Mouse (Mus musculus): ENCODE measurements at regions not wholly inside any gene's neighbourhood (a gene's known extent, or its start where the extent isn't known, plus 50 kb on each side); places are given as distances from the start of the nearest gene placed in this dataset.
A peak's percentile ranks its signal among the peaks of the same experiment; 100 is the strongest.

- DNase-seq, result no peak
These were observed 64.7 kb upstream of the Tnrc6c start for GRCm38 (mm10) chr11:117589422-117589821.

- no peak for DNase-seq
These were observed 61.5 kb upstream of the Tnrc6c start for GRCm38 (mm10) chr11:117592570-117592969.

GRCm38 (mm10) chr11:117596201-117596600 is 57.9 kb upstream of the Tnrc6c start:
- peak; percentile 85 for DNase-seq

DNA sequence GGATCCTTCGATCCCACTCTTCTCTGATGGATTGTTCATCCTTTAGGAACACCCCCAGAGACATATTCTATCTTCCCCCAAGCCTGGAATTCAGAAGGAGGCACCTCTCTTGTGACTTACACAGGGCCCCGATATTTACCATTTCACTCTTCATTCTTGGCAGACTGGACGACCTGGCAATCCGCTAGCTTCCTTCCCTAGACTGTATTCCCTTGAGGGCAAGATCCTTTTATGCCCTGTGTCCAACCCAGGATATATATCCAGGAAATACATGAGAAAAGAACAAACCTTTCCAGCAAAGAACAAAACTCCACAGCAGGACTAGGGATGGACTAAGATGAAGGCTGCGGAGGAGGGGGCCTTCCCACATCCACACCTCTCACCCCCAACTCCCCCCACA is 56.3 kb upstream of the Tnrc6c start:
- no peak for DNase-seq

DNA sequence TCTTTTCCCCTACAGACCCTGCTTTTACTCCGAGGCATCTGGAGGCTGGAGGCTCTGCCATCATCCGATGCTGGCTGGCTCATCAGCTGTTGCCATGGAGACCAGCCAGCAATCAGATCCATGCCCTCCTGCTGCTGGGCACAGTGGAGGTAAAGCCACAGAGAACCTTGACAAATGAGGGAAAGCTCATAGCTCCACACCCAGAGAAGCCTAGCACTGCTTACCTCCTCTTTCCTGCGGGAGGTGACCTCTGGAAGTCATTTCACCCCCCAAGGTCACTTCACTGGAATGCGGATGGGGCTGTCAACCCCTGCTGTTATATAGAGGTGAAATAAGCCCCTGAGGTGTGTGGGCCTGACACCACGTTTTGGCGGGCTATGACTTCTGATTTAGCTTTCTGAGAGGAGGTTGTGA is 55.9 kb upstream of the Tnrc6c start:
- DNase-seq, result peak; percentile 58 to 59

DNA sequence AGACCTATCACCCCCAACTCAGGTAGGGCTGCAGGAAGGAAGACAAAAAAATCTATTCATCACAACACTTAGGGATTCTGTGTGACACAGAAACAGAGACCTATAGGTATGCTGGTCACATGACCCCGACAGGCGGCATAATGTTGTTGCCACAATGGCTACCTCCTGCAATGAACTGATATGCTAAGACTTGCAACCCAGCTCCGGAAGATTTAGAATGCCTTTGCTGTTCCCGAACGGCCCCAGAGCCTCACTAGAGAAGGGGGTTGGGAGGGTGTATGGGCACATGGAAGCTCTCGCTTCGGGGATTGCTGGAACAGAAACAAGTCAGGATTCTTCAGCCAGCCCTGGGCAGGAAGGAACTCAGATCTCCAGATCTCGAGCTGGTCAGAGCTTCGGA is 55.5 kb upstream of the Tnrc6c start:
- peak; percentile 27 to 40 for DNase-seq

DNA sequence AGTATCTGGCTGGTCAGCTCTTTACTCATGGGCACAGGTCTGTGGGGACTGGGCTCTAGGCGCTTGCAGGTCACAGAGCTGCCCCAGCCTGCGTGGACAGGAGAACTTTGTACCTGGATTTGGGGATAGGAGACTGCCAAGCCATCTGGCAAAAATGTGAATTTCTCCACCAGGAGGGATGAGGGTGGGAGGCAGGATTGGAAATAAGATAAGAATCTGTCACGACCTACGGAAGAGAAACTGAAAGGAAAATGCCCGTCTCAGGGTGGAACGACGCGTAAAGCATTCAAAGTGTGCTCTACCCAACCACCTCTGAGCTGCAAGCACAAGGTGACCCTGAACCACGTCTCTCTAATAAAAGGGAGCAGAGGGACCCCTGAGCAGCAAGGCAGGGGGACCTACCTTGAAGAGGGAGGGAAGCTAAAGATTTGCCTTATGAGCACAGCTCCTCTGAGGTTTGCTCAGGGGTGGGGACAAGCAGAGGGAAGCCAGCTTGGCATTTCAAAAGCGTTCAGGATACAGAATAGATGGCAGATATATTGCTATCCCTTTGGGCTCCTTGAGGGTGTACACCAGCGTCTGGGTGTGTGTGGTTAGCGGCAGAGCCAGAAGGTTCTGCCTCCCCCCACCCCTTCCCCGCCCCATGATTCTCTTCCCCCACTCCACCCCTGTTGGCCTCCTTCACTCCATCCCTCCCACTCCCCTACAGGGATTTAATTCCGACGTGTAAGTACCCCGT is 54.9 kb upstream of the Tnrc6c start:
- no peak for DNase-seq

GRCm38 (mm10) chr11:117599788-117600263 is 54.3 kb upstream of the Tnrc6c start:
- no peak for DNase-seq

- DNase-seq, result no peak
These were observed 52.9 kb upstream of the Tnrc6c start for GRCm38 (mm10) chr11:117601147-117601546.

- DNase-seq, result no peak
These were observed 50.1 kb upstream of the Tnrc6c start for GRCm38 (mm10) chr11:117604019-117604418.
